14 mouse cellular contexts compared by ENCODE assay signal in the genomic region with DNA sequence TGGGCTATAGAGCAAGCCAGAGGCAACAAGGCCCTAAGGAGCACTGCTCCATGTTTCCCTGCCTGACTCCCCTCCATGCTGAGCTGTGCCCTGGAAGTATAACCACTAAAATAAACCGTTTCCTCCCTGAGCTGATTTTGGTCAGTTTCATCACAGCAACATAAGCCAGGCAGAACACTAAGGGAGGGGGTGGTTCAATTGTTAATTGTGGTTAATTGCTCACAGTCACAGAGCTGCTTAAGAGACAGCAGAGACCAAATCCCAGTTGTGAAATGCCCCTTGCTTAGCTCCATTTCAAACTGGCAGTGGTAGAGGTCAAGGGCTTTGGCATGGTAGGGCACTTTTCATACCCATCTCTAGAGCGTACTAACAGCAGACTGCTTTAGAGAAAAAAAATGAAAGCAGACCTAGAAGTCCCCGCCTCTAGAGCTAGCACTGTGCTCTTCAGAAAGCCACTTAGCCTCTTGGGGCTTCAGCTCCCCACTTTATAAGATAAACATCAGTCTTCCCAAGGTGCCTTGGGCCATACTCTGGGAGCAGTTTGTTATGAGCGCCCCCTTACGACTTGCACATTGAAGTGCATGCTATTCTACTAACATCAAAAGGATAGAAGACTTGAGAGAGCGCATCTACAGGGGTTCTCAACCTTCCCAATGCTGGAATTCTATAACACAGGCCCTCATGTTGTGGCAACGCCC.
DNase-seq lines count a peak whose midpoint lies in the region; ATAC-seq and TF ChIP-seq lines count a peak whose summit lies in the region.
"Had no signal": no experiment of that assay in that cellular context is flagged by ENCODE, and none has a peak within 500 bp of the region (broad histone marks: within the 10 kb centered on the region; RNA-seq: fewer than 3 reads in every experiment).

No protein-coding gene starts in this region.

- no peak for ATAC-seq in liver, postnatal 0 days
- ATAC-seq: forebrain, embryonic 13.5 days; midbrain, embryonic 15.5 days had no signal

- peak; percentile 44 for TF ChIP-seq CTCF in gastrocnemius, adult 2 months (IDR thresholded peaks at IDR 0.05)
- peak; percentile 18; the same call in 1 of the 2 replicates for TF ChIP-seq CTCF in liver, postnatal 0 days (IDR thresholded peaks at IDR 0.05; ENCODE audit: low read depth)

- no peak overlapping the region for H3K27ac ChIP-seq in gastrocnemius, adult 2 months
- H3K27ac ChIP-seq in liver, postnatal 0 days (ENCODE audit: low read depth) = no peak overlapping the region
- H3K27ac ChIP-seq: forebrain, embryonic 13.5 days had no signal

- no peak for TF ChIP-seq EP300 in liver, postnatal 0 days (IDR thresholded peaks at IDR 0.05; ENCODE audit: low read depth)

- no peak for DNase-seq in gastrocnemius, adult 2 months
- no peak for DNase-seq in gastrocnemius, postnatal 14 days
- DNase-seq in liver, postnatal 0 days = no peak
- DNase-seq in liver (no peak), ZHBTc4 (ENCODE audit: low read depth, low spot score) (peak; percentile 11)
- DNase-seq in lung, postnatal 25 days (ENCODE audit: low spot score) = peak; percentile 3
- no peak for DNase-seq in frontal cortex, postnatal 36 days (ENCODE audit: low spot score in 2 of 2)
- DNase-seq in right cerebral cortex, postnatal 36 days (ENCODE audit: low spot score in 2 of 2) = no peak
- DNase-seq: kidney, adult 9 months; thymus, adult 2 months had no signal

- 58% methylated on average over 7 of the region's 7 CpGs for WGBS in liver, postnatal 0 days (ENCODE audit: insufficient replicate concordance)

- H3K4me3 ChIP-seq in gastrocnemius, adult 2 months = no peak overlapping the region
- no peak overlapping the region for H3K4me3 ChIP-seq in liver, postnatal 0 days (ENCODE audit: low read depth, low read length)
- H3K4me3 ChIP-seq: forebrain, embryonic 13.5 days; midbrain, embryonic 15.5 days had no signal

- no peaks in the 10 kb centered on the region for H3K4me1 ChIP-seq in liver, postnatal 0 days (ENCODE audit: insufficient read depth)

- H3K27me3 ChIP-seq in liver, postnatal 0 days (ENCODE audit: insufficient read depth, low read length) = no peaks in the 10 kb centered on the region
- H3K27me3 ChIP-seq: forebrain, embryonic 13.5 days; midbrain, embryonic 15.5 days had no signal

- no peaks in the 10 kb centered on the region for H3K9me3 ChIP-seq in liver, postnatal 0 days (ENCODE audit: low read length)
- H3K9me3 ChIP-seq: forebrain, embryonic 13.5 days; G1E; midbrain, embryonic 15.5 days had no signal

- intact Hi-C loops in gastrocnemius, adult 2 months (cut with DNase I) = no loop called here
- intact Hi-C loops in gastrocnemius, postnatal 14 days (cut with DNase I; ENCODE audit: low total_unique reads) = no loop called here

- H3K36me3 ChIP-seq in liver, postnatal 0 days (replicated peaks; ENCODE audit: insufficient read depth, low read length) = no peaks in the 10 kb centered on the region
- H3K36me3 ChIP-seq: G1E; midbrain, embryonic 15.5 days had no signal

- H3K4me2 ChIP-seq in liver, postnatal 0 days (ENCODE audit: low read depth, low read length) = no peak overlapping the region
- H3K4me2 ChIP-seq: forebrain, embryonic 13.5 days; liver, embryonic 11.5 days; midbrain, embryonic 15.5 days had no signal

- H3K9ac ChIP-seq in liver, postnatal 0 days (replicated peaks) = no peak overlapping the region
- H3K9ac ChIP-seq: forebrain, embryonic 13.5 days; midbrain, embryonic 15.5 days had no signal

Comparison
In these comparisons a context has a peak if more than half of its experiments do, and no peak if none do; other contexts are left out.
1. DNase-seq: peak in ZHBTc4 (single experiment) and lung, postnatal 25 days (single experiment); none in gastrocnemius, adult 2 months (single experiment), gastrocnemius, postnatal 14 days (single experiment), liver, postnatal 0 days (single experiment), liver (single experiment), frontal cortex, postnatal 36 days (0 of 2) and right cerebral cortex, postnatal 36 days (0 of 2).